Mouse (Mus musculus) activated CD4-positive, CD25-positive, alpha-beta regulatory T cell, adult 4 months (primary cell): ENCODE results near the gene Ap4b1. TPM values are rescaled to one million over a fixed set of nuclear protein-coding genes. Genes with fewer than 3 reads are reported as not detected.

ENCODE experiments used
- ATAC-seq: one replicate; pipeline ENCODE4 v1.8.0; 2017
- polyA plus RNA-seq, 2 experiments: library from polyadenylated mRNA; unstranded; fragments of 100-300 nt; shearing (Covaris generic); gene quantifications; one replicate each; pipeline ENCODE4 v1.2.1; 2017

The Ap4b1 gene
- polyA plus RNA-seq, 2 experiments from 2014 or later: 10.8 to 18.3 TPM

DNA sequence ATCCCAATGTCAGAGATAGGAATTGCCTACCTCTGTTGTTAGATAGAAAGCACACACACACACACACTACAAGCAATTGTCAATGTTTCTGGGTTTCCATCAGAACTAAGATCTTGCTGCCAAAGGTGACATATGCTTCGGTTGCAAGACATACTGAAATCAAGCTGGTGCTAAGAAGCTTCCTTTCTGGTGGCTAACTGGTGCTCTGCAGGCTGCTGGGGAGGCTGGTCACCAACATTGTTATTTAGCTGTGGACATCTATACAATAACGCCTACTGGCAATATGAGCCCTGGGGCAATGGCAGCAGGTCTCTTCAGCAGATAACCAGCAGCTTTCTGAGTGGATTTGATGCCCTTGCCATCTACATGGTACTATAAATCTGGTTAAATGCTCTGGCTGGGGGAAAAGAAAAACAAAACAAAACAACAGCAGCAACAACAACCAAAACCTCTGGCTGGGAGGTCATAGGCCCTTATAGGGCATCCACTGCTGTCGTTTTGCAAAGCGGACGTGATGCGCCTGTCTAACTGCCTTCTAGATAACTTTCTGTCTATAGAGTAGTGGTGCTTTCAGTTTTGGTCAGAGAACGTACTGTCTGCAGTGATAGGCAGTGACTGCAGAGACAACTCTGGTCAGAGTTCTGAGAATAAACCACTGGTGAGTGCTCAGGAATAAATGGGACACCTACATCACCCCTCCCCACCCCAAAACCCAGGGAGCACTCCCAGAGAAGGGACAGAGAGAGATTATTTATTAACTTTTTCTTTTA, 47.9 kb downstream of the Ap4b1 start:
- peak; percentile 66 for ATAC-seq

DNA sequence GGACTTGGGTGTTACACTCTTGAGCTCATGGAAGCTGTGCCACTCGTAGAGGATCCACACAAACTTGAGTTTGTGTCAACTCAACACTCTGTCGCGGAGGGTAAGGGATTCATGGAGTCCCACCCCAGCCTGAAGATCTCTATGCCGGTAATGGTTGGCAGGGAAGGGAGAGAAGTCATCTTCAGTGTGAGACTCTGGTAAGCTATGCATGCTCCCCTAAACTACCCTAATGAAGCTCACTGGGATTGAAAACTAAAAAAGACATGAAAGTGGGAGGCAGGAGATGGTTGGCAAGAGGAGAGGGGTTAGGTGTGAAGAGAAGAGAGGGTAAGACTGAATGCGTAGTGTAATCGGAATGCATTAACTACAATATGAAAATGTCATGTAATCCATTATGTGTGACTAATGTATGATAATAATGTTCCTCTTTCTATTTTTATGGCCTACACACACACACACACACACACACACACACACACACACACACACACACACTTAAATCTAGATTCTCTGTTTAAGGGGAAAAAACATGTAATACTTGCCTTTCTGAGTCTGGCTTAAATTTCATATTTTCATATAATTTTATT, 48.8 kb downstream of the Ap4b1 start:
- no peak for ATAC-seq

DNA sequence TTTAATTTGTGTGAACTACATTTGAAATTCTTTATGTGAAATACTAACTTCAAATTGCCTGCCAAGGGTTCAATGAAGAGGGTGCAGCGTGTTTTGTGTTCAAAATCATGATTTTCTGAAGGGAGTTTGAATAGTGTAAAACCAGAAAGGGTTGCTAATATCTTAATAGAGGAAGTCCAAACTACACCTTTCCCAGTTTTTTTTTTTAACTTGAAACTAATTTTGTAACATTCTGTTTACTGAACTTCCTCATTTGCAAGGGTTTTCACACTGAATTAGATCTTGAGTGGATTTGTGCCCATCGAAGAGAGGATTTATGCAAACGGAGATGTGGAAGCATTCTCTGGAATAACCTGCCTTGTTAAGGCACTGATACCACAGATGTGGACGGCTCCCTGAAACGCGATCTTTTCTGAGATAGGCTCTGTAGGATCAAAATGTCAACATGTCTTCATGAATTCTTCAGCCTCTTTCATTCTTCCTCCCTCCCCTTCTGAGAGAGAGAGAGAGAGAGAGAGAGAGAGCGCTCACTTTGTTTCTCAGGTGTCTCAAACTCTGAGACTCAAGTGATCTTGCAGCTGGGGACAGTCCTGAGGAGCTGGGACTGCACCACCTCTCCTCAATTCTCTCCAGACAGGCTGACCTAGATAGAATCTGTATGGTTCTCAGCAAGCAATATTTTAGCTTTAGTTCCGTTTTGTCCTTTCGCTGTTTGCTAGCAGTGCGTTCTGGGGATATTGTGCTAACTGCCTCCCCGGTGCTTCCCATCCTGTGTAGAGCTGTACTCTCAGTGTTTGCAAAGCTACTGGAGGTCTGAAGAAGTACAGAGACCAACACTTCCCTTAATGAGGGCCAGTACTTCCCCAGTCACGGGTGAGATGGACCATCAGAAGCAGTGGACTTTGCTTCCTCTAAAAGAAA, 49.8 kb downstream of the Ap4b1 start, which contains the start of gene Ptpn22:
Ptpn22 (plus strand) TSS at position 915 of the 921 bp plus-strand sequence.
- peak; percentile 11 for ATAC-seq

DNA sequence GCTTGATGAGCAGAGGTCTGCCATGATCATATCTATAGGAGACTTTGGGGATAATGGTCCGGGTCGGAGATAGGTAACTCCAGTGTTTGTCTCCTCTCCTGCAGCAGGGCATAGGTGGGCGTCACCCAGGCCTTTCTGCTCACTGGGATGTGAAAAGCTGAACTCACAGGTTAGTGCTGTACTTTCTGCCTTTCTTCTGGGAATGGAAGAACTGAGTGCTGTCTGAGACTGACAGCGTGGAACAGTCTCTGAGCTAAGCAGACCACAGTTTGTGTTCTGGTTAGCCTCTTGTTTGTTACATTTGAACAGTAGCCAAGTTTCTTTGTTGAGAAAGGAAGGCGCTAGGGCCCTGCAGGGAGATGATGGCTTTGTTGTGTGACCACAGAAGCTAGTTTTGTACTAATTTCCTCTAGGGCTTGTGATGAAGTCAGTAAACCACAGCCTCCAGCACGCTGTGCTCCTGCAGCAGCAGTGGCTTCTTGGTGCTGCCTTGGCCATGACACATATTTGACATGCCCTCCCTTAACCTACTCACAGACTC, 50.6 kb downstream of the Ap4b1 start:
- ATAC-seq: peak; percentile 75

DNA sequence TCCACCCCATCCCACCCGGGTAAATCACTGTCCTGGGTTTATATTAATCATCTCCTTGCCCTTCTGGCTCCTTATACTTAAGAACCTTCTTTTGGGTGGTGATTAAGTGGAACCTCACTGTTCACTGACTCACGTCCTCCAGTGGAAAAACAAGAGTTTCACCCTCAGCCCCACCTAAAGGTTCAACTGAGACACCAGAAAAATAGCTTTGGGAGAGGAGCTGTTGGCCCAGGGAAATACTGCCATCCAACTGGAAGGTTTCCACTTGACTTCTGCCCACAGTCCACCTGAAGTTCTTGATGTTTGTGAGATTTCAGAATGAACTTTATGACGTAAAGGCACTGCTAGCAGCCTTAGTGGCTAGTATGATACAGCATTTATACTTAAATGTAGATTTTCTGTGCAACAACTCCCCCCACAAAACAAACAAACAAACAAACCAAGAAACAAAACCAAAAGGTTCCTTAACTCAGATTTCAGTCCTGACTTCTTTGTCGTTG, 53.5 kb downstream of the Ap4b1 start:
- no peak for ATAC-seq

DNA sequence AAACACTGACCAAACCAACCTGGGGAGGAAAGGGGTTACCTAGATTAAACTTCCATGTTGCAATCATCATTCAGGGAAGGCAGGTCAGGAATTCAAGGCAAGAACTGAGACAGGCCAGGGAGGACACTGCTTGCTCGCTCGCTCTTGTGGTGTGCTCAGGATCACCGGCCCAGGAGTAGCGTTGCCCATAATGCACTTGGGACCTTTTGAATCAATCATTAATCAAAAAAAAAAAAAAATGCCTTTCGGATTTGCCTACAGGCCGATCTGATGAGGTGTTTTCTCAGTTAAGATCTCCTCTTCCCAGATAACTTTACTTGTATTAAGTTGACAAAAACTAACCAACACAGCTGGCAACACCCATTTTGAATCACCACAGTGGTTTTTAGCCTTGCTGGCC, 54.9 kb downstream of the Ap4b1 start:
- ATAC-seq: no peak

DNA sequence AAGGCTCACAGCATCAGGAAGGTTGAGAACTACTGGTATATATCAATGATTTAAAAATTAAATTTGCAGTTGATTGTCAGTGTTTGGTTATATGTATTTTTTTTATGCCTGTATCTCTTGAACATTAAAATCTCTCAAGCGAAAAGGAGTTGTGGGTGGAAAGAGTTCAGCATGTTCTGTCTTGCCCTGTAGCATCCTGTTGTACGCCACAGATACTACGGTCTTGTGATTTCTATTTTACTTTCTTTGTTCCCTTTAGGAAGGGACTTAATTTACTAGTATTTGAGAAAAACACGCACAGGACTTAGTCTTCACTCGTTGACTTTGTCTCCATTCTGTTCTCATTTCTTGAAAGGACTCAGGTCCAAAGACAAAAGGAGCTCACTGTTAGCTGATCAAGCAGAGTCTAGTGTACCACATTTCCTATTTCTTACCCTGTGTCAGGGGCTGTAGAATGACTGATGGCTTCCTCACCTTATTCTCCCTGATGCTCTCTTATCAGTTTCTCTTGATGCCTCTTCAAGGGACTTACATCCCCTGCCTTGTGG, 58.2 kb downstream of the Ap4b1 start:
- peak; percentile 43 for ATAC-seq

DNA sequence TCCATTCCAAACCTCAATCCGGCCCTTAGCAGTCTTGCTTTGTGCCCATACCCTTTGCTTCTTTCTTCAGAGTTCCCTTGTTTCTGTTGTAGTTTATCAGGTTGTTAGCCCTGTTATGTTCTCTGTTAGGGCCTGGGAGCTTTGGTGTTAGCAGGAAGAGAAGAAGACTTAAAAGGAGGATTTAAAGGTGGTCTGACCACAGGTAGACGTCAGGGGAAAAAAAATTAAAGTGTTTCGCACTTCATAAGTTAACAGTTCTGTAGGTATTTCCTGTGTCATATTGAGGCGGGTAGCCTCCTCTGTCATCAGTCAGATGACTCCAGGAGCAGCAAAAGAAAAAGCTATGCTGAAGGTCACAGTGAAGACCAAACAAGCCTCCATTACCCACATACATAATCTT, 58.7 kb downstream of the Ap4b1 start:
- peak; percentile 81 for ATAC-seq

Other genes with a start within 250 kb of the Ap4b1 start
- gene Syt6, start 234.3 kb upstream of the Ap4b1 start, polyA plus RNA-seq: not detected
- 1 to 10 TPM; 1.7 to 3.1 TPM for gene Atg4a-ps, start 163.5 kb upstream of the Ap4b1 start, polyA plus RNA-seq
- gene Olfml3, start 71.5 kb upstream of the Ap4b1 start, polyA plus RNA-seq: under 1 TPM; 0.11 to 0.82 TPM
- gene Gm10964, start 70.2 kb upstream of the Ap4b1 start, polyA plus RNA-seq: not detected
- gene Hipk1, start 18.0 kb upstream of the Ap4b1 start, polyA plus RNA-seq: 10 to 100 TPM; 27.5 to 58.6 TPM
- 10 to 100 TPM; 18.4 to 30.4 TPM for gene Dclre1b, start 76 bp upstream of the Ap4b1 start, polyA plus RNA-seq
- under 1 TPM in 1 of 2 experiments, not detected in 1; 0.36 TPM for gene Gm43064, start 53 bp downstream of the Ap4b1 start, polyA plus RNA-seq
- 1 to 10 TPM; 3.1 to 7.9 TPM for gene Bcl2l15, start 23.1 kb downstream of the Ap4b1 start, polyA plus RNA-seq
- 100 to 1,000 TPM; 302 to 352 TPM for gene Ptpn22, start 50.3 kb downstream of the Ap4b1 start, polyA plus RNA-seq
- 10 to 100 TPM; 10.3 to 11.3 TPM for gene Rsbn1, start 104.6 kb downstream of the Ap4b1 start, polyA plus RNA-seq
- 10 to 100 TPM; 11.4 to 11.6 TPM for gene Phtf1, start 158.6 kb downstream of the Ap4b1 start, polyA plus RNA-seq